Mouse (Mus musculus) right cerebral cortex, adult 2 months (tissue): ENCODE data around the gene Slc7a1.

Experiments used
- DNase-seq, 2 experiments: peaks; one replicate each; pipeline ENCODE4 v3.0.0; 2021 to 2022; ENCODE audit warnings: low spot score in 2 of 2

Gene Slc7a1

GRCm38 (mm10) chr5:148325317-148325885 lies 74.3 kb downstream of the Slc7a1 start:
- peak; percentile 64 to 70 for DNase-seq

GRCm38 (mm10) chr5:148314931-148315330 lies 84.8 kb downstream of the Slc7a1 start:
- no peak for DNase-seq

GRCm38 (mm10) chr5:148312443-148312842 lies 87.3 kb downstream of the Slc7a1 start:
- peak in 1 of 2 experiments; percentile 17 for DNase-seq

GRCm38 (mm10) chr5:148310790-148311189 lies 88.9 kb downstream of the Slc7a1 start:
- DNase-seq: no peak

- DNase-seq: no peak
Measured at GRCm38 (mm10) chr5:148304112-148304511, 95.6 kb downstream of the Slc7a1 start.

- no peak for DNase-seq
Measured at GRCm38 (mm10) chr5:148302968-148303367, 96.7 kb downstream of the Slc7a1 start.

GRCm38 (mm10) chr5:148293346-148293745 lies 106.4 kb downstream of the Slc7a1 start:
- no peak for DNase-seq

- DNase-seq: no peak
Measured at GRCm38 (mm10) chr5:148292862-148293261, 106.8 kb downstream of the Slc7a1 start.

- no peak for DNase-seq
Measured at GRCm38 (mm10) chr5:148289951-148290350, 109.8 kb downstream of the Slc7a1 start.

GRCm38 (mm10) chr5:148288804-148289203 lies 110.9 kb downstream of the Slc7a1 start:
- no peak for DNase-seq

GRCm38 (mm10) chr5:148287529-148287928 lies 112.2 kb downstream of the Slc7a1 start:
- DNase-seq: no peak

- DNase-seq: no peak
Measured at GRCm38 (mm10) chr5:148283584-148283983, 116.1 kb downstream of the Slc7a1 start.

GRCm38 (mm10) chr5:148283177-148283576 lies 116.5 kb downstream of the Slc7a1 start:
- DNase-seq: no peak

GRCm38 (mm10) chr5:148282631-148283030 lies 117.1 kb downstream of the Slc7a1 start:
- peak; percentile 45 to 58 for DNase-seq

- DNase-seq: no peak
Measured at GRCm38 (mm10) chr5:148282093-148282492, 117.6 kb downstream of the Slc7a1 start.

- no peak for DNase-seq
Measured at GRCm38 (mm10) chr5:148280321-148280720, 119.4 kb downstream of the Slc7a1 start.

- no peak for DNase-seq
Measured at GRCm38 (mm10) chr5:148278233-148278632, 121.5 kb downstream of the Slc7a1 start.
